Comparison of ENCODE assay signal across 16 mouse cellular contexts in the genomic region with DNA sequence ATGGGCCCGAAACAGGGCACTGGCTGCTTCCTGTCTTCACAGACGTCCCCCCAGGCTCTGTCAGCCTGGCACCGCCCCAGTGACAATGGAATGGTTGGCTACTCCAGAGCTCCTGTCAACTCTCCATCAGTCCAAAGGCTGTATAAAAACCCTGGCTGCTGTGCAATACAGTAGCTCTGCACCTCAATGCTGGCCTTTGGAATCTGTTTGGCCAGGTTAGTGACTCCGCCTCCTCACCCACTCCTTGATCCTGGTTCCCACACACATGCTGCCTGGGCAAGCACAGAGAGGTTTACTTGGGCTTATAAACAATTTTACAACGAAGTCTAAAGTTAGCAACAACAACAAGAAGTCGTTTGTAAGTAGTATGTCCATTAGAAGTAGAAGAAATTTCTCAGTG. TPM values are rescaled to one million over a fixed set of nuclear protein-coding genes. Genes with fewer than 3 reads are reported as not detected.
A peak's percentile ranks its signal among the peaks of the same experiment; 100 is the strongest.
DNase-seq lines count a peak whose midpoint lies in the region; ATAC-seq lines count a peak whose summit lies in the region.
"Had no signal": no experiment of that assay in that cellular context is flagged by ENCODE, and none has a peak within 500 bp of the region (broad histone marks: within the 10 kb centered on the region; RNA-seq: fewer than 3 reads in every experiment).

No protein-coding gene starts in this region.

- H3K4me1 ChIP-seq in kidney, embryonic 15.5 days, result peaks cover 18% of the 10 kb centered on the region
- peaks cover 24% of the 10 kb centered on the region for H3K4me1 ChIP-seq in forebrain, embryonic 10.5 days

- H3K4me3 ChIP-seq in kidney, embryonic 15.5 days (replicated peaks), result no peak overlapping the region
- no peak overlapping the region for H3K4me3 ChIP-seq in forebrain, embryonic 10.5 days
- H3K4me3 ChIP-seq: lung, embryonic 15.5 days had no signal

- WGBS in kidney, embryonic 15.5 days, result 74% methylated on average over 6 of the region's 6 CpGs
- WGBS in large intestine, adult 2 months, result 47% methylated on average over 6 of the region's 6 CpGs
- WGBS in forebrain, embryonic 10.5 days, result 79% methylated on average over 6 of the region's 6 CpGs

- peaks cover 36% of the 10 kb centered on the region for H3K36me3 ChIP-seq in kidney, embryonic 15.5 days
- peaks cover 47% of the 10 kb centered on the region for H3K36me3 ChIP-seq in forebrain, embryonic 10.5 days (replicated peaks)

- peak; percentile 14 for DNase-seq in adrenal gland, adult 2 months
- DNase-seq in adrenal gland, adult (ENCODE audit: inconsistent age in 2 of 2, low spot score in 1 of 2), result no peak
- peak; percentile 80 for DNase-seq in kidney, adult 11 months
- peak; percentile 39 for DNase-seq in R1 (ENCODE audit: low read depth, low spot score)
- peak; percentile 25 for DNase-seq in large intestine, adult 2 months (ENCODE audit: low read depth, low spot score)
- DNase-seq in lung, postnatal 4 days, result no peak
- DNase-seq in forebrain, embryonic 10.5 days (ENCODE audit: extremely low spot score, low spot score), result no peak
- DNase-seq: forebrain, postnatal 0 days; gastrocnemius, postnatal 25 days had no signal

- H3K9ac ChIP-seq in kidney, embryonic 15.5 days, result no peak overlapping the region
- H3K9ac ChIP-seq: forebrain, postnatal 0 days; lung, embryonic 15.5 days had no signal

- no peak overlapping the region for H3K27ac ChIP-seq in kidney, embryonic 15.5 days
- H3K27ac ChIP-seq in forebrain, embryonic 10.5 days, result no peak overlapping the region
- H3K27ac ChIP-seq: hindbrain, postnatal 0 days; lung, embryonic 15.5 days had no signal

- H3K9me3 ChIP-seq in kidney, embryonic 15.5 days (replicated peaks), result no peaks in the 10 kb centered on the region
- H3K9me3 ChIP-seq in forebrain, embryonic 10.5 days, result no peaks in the 10 kb centered on the region
- H3K9me3 ChIP-seq: lung, embryonic 15.5 days had no signal

- no peaks in the 10 kb centered on the region for H3K27me3 ChIP-seq in kidney, embryonic 15.5 days
- H3K27me3 ChIP-seq in forebrain, embryonic 10.5 days (ENCODE audit: poor library complexity, severe bottlenecking), result no peaks in the 10 kb centered on the region
- H3K27me3 ChIP-seq: lung, embryonic 15.5 days had no signal

- no peak overlapping the region for H3K4me2 ChIP-seq in kidney, embryonic 15.5 days
- H3K4me2 ChIP-seq: lung, embryonic 15.5 days had no signal

- no peak for ATAC-seq in kidney, embryonic 15.5 days (replicated peaks; ENCODE audit: low FRiP score)
- ATAC-seq: activated CD4-positive, CD25-positive, alpha-beta regulatory T cell, adult 4 months; forebrain, postnatal 0 days; hindbrain, postnatal 0 days had no signal

RNA-seq across cellular contexts. Expression of gene Timm17a, which starts 2.2 kb away (rescaled TPM):
- total RNA-seq in adrenal gland, adult 2 months (2021), result 100 to 1,000 TPM; 174 to 237 TPM
- polyA plus RNA-seq in adrenal gland, adult 2 months (2012; rRNA removed), result 40.7 and 54.2 TPM in 2 replicates
- 210 and 234 TPM in 2 replicates for polyA plus RNA-seq in kidney, embryonic 15.5 days (2015; fragmentation: Nextera tagmentation; extraction: Ambion mirVana)
- 71.0 and 73.1 TPM in 2 replicates for polyA plus RNA-seq in large intestine, adult 2 months (2012; rRNA removed)
- polyA plus RNA-seq in forebrain, embryonic 10.5 days (2016; fragmentation: Nextera tagmentation; extraction: Ambion mirVana), result 197 TPM in 2 replicates

RNA-seq across cellular contexts. Expression of gene Lmod1, which starts 13.3 kb away (rescaled TPM):
- 1 to 10 TPM; 2.1 to 2.6 TPM for total RNA-seq in adrenal gland, adult 2 months (2021)
- polyA plus RNA-seq in adrenal gland, adult 2 months (2012; rRNA removed), result 0.77 and 1.1 TPM in 2 replicates
- 0.95 and 3.4 TPM in 2 replicates for polyA plus RNA-seq in kidney, embryonic 15.5 days (2015; fragmentation: Nextera tagmentation; extraction: Ambion mirVana)
- 17.6 and 19.1 TPM in 2 replicates for polyA plus RNA-seq in large intestine, adult 2 months (2012; rRNA removed)
- polyA plus RNA-seq in forebrain, embryonic 10.5 days (2016; fragmentation: Nextera tagmentation; extraction: Ambion mirVana), result 0.36 and 0.41 TPM in 2 replicates
- total RNA-seq: common myeloid progenitor, adult 5-6 weeks; hindbrain, postnatal 0 days had no signal
- polyA plus RNA-seq: activated CD4-positive, CD25-positive, alpha-beta regulatory T cell, adult 4 months had no signal

RNA-seq across cellular contexts. Expression of gene Rnpep, which starts 27.5 kb away (rescaled TPM):
- 10 to 100 TPM; 50.5 to 60.8 TPM for total RNA-seq in adrenal gland, adult 2 months (2021)
- polyA plus RNA-seq in adrenal gland, adult 2 months (2012; rRNA removed), result 41.1 and 41.6 TPM in 2 replicates
- polyA plus RNA-seq in kidney, embryonic 15.5 days (2015; fragmentation: Nextera tagmentation; extraction: Ambion mirVana), result 88.0 and 93.4 TPM in 2 replicates
- polyA plus RNA-seq in large intestine, adult 2 months (2012; rRNA removed), result 93.4 and 112 TPM in 2 replicates
- 92.3 and 94.5 TPM in 2 replicates for polyA plus RNA-seq in forebrain, embryonic 10.5 days (2016; fragmentation: Nextera tagmentation; extraction: Ambion mirVana)

RNA-seq across cellular contexts. Expression of gene Elf3, which starts 53.0 kb away (rescaled TPM):
- under 1 TPM in 1 of 2 experiments, not detected in 1; 0.38 TPM for total RNA-seq in adrenal gland, adult 2 months (2021)
- 0.10 and 0.46 TPM in 2 replicates for polyA plus RNA-seq in adrenal gland, adult 2 months (2012; rRNA removed)
- 25.8 and 30.7 TPM in 2 replicates for polyA plus RNA-seq in kidney, embryonic 15.5 days (2015; fragmentation: Nextera tagmentation; extraction: Ambion mirVana)
- polyA plus RNA-seq in large intestine, adult 2 months (2012; rRNA removed), result 304 and 322 TPM in 2 replicates
- polyA plus RNA-seq in forebrain, embryonic 10.5 days (2016; fragmentation: Nextera tagmentation; extraction: Ambion mirVana), result 3.3 and 4.0 TPM in 2 replicates
- total RNA-seq: common myeloid progenitor, adult 5-6 weeks; forebrain, postnatal 0 days; layer of hippocampus, postnatal 14 days had no signal
- polyA plus RNA-seq: activated CD4-positive, CD25-positive, alpha-beta regulatory T cell, adult 4 months; testis, adult 2 months had no signal

Comparison
In these comparisons a context has a peak if more than half of its experiments do, and no peak if none do; other contexts are left out.
1. DNase-seq: peak in adrenal gland, adult 2 months (single experiment), kidney, adult 11 months (single experiment), R1 (single experiment) and large intestine, adult 2 months (single experiment); none in adrenal gland, adult (0 of 2), lung, postnatal 4 days (0 of 2) and forebrain, embryonic 10.5 days (single experiment).